Mouse (Mus musculus): ENCODE measurements around the gene Ttc23.

GRCm38 (mm10) chr7:67701252-67701914 lies 54.2 kb downstream of the Ttc23 start:
- TF ChIP-seq CTCF (IDR thresholded peaks at IDR 0.05; ENCODE audit: low read depth, low read length) (no peak), POLR2A (IDR thresholded peaks at IDR 0.05; ENCODE audit: insufficient read depth, low read length) (no peak)
